ENCODE assay signal across 25 mouse cellular contexts in the genomic region with DNA sequence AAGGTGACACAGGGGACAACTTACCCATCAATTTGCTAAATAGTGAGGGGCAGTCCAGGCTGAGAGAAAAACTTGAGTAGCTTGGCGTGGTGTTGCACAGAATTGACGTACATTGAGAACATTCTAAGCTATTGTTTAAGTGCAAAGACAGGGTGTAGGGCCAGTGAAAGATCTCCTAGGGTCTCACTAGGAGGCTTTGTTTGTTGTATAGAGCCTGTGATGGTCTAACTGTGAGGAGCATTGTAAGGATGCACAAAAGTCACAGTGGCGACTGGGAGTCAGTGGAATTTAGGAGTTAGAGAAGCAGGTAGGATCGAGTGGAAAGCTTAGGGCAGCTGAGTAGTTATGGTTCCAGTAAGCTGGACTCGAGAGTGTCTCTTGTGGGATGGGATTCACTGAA. TPM values are rescaled to one million over a fixed set of nuclear protein-coding genes. Genes with fewer than 3 reads are reported as not detected.
DNase-seq lines count a peak whose midpoint lies in the region; ATAC-seq and TF ChIP-seq lines count a peak whose summit lies in the region.
"Had no signal": no experiment of that assay in that cellular context is flagged by ENCODE, and none has a peak within 500 bp of the region (broad histone marks: within the 10 kb centered on the region; RNA-seq: fewer than 3 reads in every experiment).

No protein-coding gene starts in this region.

- no peak for ATAC-seq in monocyte, adult 5-6 weeks (replicated peaks; ENCODE audit: insufficient number of reproducible peaks, low FRiP score, low TSS enrichment, poor library complexity, severe bottlenecking)
- ATAC-seq: activated CD4-positive, CD25-positive, alpha-beta regulatory T cell, adult 4 months; CD4-positive, CD25-positive, alpha-beta regulatory T cell, adult 4 months; Patski had no signal

- no peak overlapping the region for H3K9ac ChIP-seq in ES-E14 (ENCODE audit: insufficient read depth, low read depth, low read length, poor library complexity, severe bottlenecking)

- H3K27ac ChIP-seq in ES-E14 (ENCODE audit: insufficient read depth, low read depth, low read length, poor library complexity, severe bottlenecking) = no peak overlapping the region

- no peaks in the 10 kb centered on the region for H3K9me3 ChIP-seq in ES-E14 (ENCODE audit: control insufficient read depth, insufficient read depth, low read depth, low read length)
- H3K9me3 ChIP-seq: G1E had no signal

- DNase-seq in ES-CJ7 (ENCODE audit: low read depth, low spot score) (peak; percentile 21), ES-E14 (ENCODE audit: low read depth, low spot score) (peak; percentile 26), R1 (ENCODE audit: low read depth, low spot score) (peak; percentile 74), ZHBTc4 (ENCODE audit: low read depth, low spot score) (peak; percentile 36)
- DNase-seq in cerebellum, adult 18-20 months = no peak
- DNase-seq in lung, postnatal 4 days = no peak
- no peak for DNase-seq in left cerebral cortex, adult 8-10 months (ENCODE audit: low spot score in 2 of 2)
- DNase-seq: adrenal gland, adult 2 months; adrenal gland, adult 8-10 months; adrenal gland, postnatal 10 days; adrenal gland, postnatal 14 days; adrenal gland, postnatal 25 days; adrenal gland, postnatal 36 days; B cell, adult 2 months; cerebellum, adult 11 months; cerebellum, adult 11-12 months; cerebellum, adult 2 months; cerebellum, adult 8-10 months; cerebellum, adult 9-10 months; cerebellum, adult 9-11 months had no signal

- in situ Hi-C loops in ES-E14 (cut with MboI; ENCODE audit: low sequenced_read_pairs in 2 of 2, unreplicated experiment in 2 of 2) = no loop called here

- peaks cover 22% of the 10 kb centered on the region for H3K36me3 ChIP-seq in ES-E14 (ENCODE audit: control insufficient read depth, insufficient read depth, low read length, poor library complexity, severe bottlenecking)

- H3K4me3 ChIP-seq in ES-E14 (ENCODE audit: insufficient read depth in 1 of 2, low read depth in 1 of 2, low read length in 2 of 2, poor library complexity in 1 of 2, severe bottlenecking in 1 of 2) = no peak overlapping the region

- 0 out of 4 replicates have a peak, but pooled peaks cover 0 to 2% of the 10 kb centered on the region in 2 experiments for H3K4me1 ChIP-seq in ES-E14 (ENCODE audit: control insufficient read depth in 2 of 2, insufficient read depth in 2 of 2, low read length in 2 of 2, poor library complexity in 1 of 2)

TF ChIP-seq in ES-E14, 5 proteins besides CTCF, POLR2A, EP300 and RAD21:
- TF ChIP-seq HCFC1 (IDR thresholded peaks at IDR 0.05; ENCODE audit: borderline replicate concordance, insufficient read depth, low read length) = no peak
- no peak for TF ChIP-seq ZNF384 (IDR thresholded peaks at IDR 0.05; ENCODE audit: low read depth, low read length)
- no peak for TF ChIP-seq ZC3H11A (IDR thresholded peaks at IDR 0.05; ENCODE audit: borderline replicate concordance, low read depth, low read length)
- TF ChIP-seq CHD2 (IDR thresholded peaks at IDR 0.05; ENCODE audit: low read depth, low read length) = no peak
- no peak for TF ChIP-seq MAFK (IDR thresholded peaks at IDR 0.05; ENCODE audit: insufficient read depth, low read depth, low read length)
TF ChIP-seq in ES-E14: peak in this region for 0.

RNA-seq across cellular contexts. Expression of gene Ktn1, which starts 50.9 kb away (rescaled TPM):
- 87.6 and 155 TPM in 2 replicates for total RNA-seq in ES-E14 (2012; rRNA removed)
- 61.7 to 119 TPM (median 75.3 TPM) in 3 replicates for total RNA-seq in monocyte, adult 5-6 weeks (2017)
- 10 to 100 TPM; 81.6 to 87.6 (median 86.2) TPM for total RNA-seq in left cerebral cortex, adult 8-10 months (2022)

Comparison
In these comparisons a context has a peak if more than half of its experiments do, and no peak if none do; other contexts are left out.
1. DNase-seq: peak in ES-CJ7 (single experiment), ES-E14 (single experiment), R1 (single experiment) and ZHBTc4 (single experiment); none in cerebellum, adult 18-20 months (0 of 2), lung, postnatal 4 days (0 of 2) and left cerebral cortex, adult 8-10 months (0 of 2).